Mouse (Mus musculus) heart, postnatal 0 days (tissue): ENCODE results near the gene Npff.

ENCODE experiments used
- CTCF ChIP-seq: IDR thresholded peaks from 2 replicates; pipeline ENCODE4 v1.5.1; 2016; ENCODE audit warnings: antibody characterized with exemption, control low read depth, low read depth
- EP300 ChIP-seq: IDR thresholded peaks from 2 replicates; pipeline ENCODE4 v1.6.1; 2016; ENCODE audit warnings: antibody characterized with exemption, low read depth

GRCm38 (mm10) chr15:102528396-102528795, 3.7 kb upstream of the Npff start:
- no peak for TF ChIP-seq CTCF
- no peak for TF ChIP-seq EP300
